Mouse (Mus musculus) MEL (cell line): ENCODE data around the gene Bmp6.

Experiments used
- CTCF ChIP-seq, 3 experiments: IDR thresholded peaks in 2 of 3; conservative IDR thresholded peaks in 1 of 3; 2 replicates each; pipeline ENCODE4 v1.5.1; 2011 to 2012; ENCODE audit warnings: low read length in 3 of 3, low read depth in 2 of 3, mild to moderate bottlenecking in 2 of 3, improper control_type of control experiment in 1 of 3, inconsistent platforms in 1 of 3, mixed read lengths in 1 of 3, moderate library complexity in 1 of 3; ENCODE audit not compliant: control insufficient read depth in 1 of 3, insufficient read depth in 1 of 3, poor library complexity in 1 of 3, severe bottlenecking in 1 of 3
- MAX ChIP-seq: IDR thresholded peaks from 2 replicates; pipeline ENCODE4 v1.6.1; 2011; ENCODE audit warnings: low read length, improper control_type of control experiment
- MEF2A ChIP-seq: IDR thresholded peaks from 2 replicates; pipeline ENCODE4 v1.6.1; 2014; ENCODE audit warnings: low read depth, mild to moderate bottlenecking, inconsistent platforms, low read length, improper control_type of control experiment; ENCODE audit not compliant: poor library complexity, insufficient replicate concordance, severe bottlenecking; ENCODE audit errors: extremely low read depth
- NELFE ChIP-seq: IDR thresholded peaks from 2 replicates; pipeline ENCODE4 v1.6.1; 2011; ENCODE audit warnings: low read depth, low read length, improper control_type of control experiment
- POLR2A ChIP-seq, 2 experiments: IDR thresholded peaks; 2 replicates each; pipeline ENCODE4 v1.6.1; 2011 to 2012; ENCODE audit warnings: low read length in 2 of 2, mild to moderate bottlenecking in 2 of 2, control low read depth in 1 of 2, improper control_type of control experiment in 1 of 2, low read depth in 1 of 2, moderate library complexity in 1 of 2; ENCODE audit not compliant: control insufficient read depth in 1 of 2, insufficient read depth in 1 of 2, poor library complexity in 1 of 2
- POLR2AphosphoS2 ChIP-seq: IDR thresholded peaks from 2 replicates; pipeline ENCODE4 v1.6.1; 2011; ENCODE audit warnings: low read length, improper control_type of control experiment
- SIN3A ChIP-seq: IDR thresholded peaks from 2 replicates; pipeline ENCODE4 v1.6.1; 2012; ENCODE audit warnings: low read length, improper control_type of control experiment, inconsistent platforms
- TAL1 ChIP-seq: IDR thresholded peaks from 2 replicates; pipeline ENCODE4 v1.6.1; 2012; ENCODE audit warnings: mild to moderate bottlenecking, inconsistent platforms, low read length, moderate library complexity, mixed read lengths
- USF1 ChIP-seq: IDR thresholded peaks from 2 replicates; pipeline ENCODE4 v1.6.1; 2014; ENCODE audit warnings: low read depth, mild to moderate bottlenecking, inconsistent platforms, low read length, improper control_type of control experiment, moderate library complexity

GRCm38 (mm10) chr13:38311125-38311524, 33.8 kb upstream of the Bmp6 start:
- no peak for TF ChIP-seq POLR2A (IDR thresholded peaks at IDR 0.05; ENCODE audit: control insufficient read depth in 1 of 2, insufficient read depth in 1 of 2, low read depth in 1 of 2, low read length in 2 of 2, poor library complexity in 1 of 2)
- no peak for TF ChIP-seq CTCF (IDR thresholded peaks at IDR 0.05 in 2 of 3, conservative IDR thresholded peaks at IDR 0.05 in 1 of 3; ENCODE audit: control insufficient read depth in 1 of 3, insufficient read depth in 1 of 3, low read depth in 2 of 3, low read length in 3 of 3, poor library complexity in 1 of 3, severe bottlenecking in 1 of 3)
- TF ChIP-seq TAL1 = no peak
- TF ChIP-seq POLR2AphosphoS2 = no peak
- TF ChIP-seq SIN3A = no peak
- TF ChIP-seq MAX = no peak
- no peak for TF ChIP-seq MEF2A
- no peak for TF ChIP-seq USF1
- no peak for TF ChIP-seq NELFE
